Mouse (Mus musculus) CH12.LX (cell line): ENCODE results near the gene Ank3. TPM values are rescaled to one million over a fixed set of nuclear protein-coding genes. Genes with fewer than 3 reads are reported as not detected.

Experiments
- DNase-seq: peaks from one replicate; pipeline ENCODE4 v3.0.0-alpha.2; 2013; ENCODE audit errors: extremely low read depth
- H3K27ac ChIP-seq: 2 replicates; pipeline ENCODE4 v1.5.1; 2012; ENCODE audit warnings: low read depth, mild to moderate bottlenecking, control low read depth, moderate library complexity; ENCODE audit not compliant: insufficient read depth
- H3K27me3 ChIP-seq: replicated peaks from 2 replicates; pipeline ENCODE3; 2012; ENCODE audit warnings: inconsistent platforms
- H3K36me3 ChIP-seq, 2 experiments: replicated peaks in 1 of 2; 2 replicates each; pipeline versions ENCODE3 to v1.6.1; 2012; ENCODE audit warnings: inconsistent platforms in 1 of 2, low read length in 1 of 2, mild to moderate bottlenecking in 1 of 2, mixed read lengths in 1 of 2, moderate library complexity in 1 of 2; ENCODE audit not compliant: control insufficient read depth in 1 of 2, insufficient read depth in 1 of 2
- H3K4me1 ChIP-seq, 2 experiments: 2 replicates each; pipeline ENCODE4 v1.6.1; 2012; ENCODE audit warnings: inconsistent platforms in 1 of 2, moderate library complexity in 1 of 2; ENCODE audit not compliant: insufficient read depth in 2 of 2, control insufficient read depth in 1 of 2
- H3K4me2 ChIP-seq: 2 replicates; pipeline ENCODE4 v1.6.1; 2012; ENCODE audit warnings: low read depth, mild to moderate bottlenecking, control low read depth; ENCODE audit not compliant: poor library complexity, insufficient read depth, severe bottlenecking
- H3K4me3 ChIP-seq, 3 experiments: fragments of 150-350 bp in 1 of 3; sonication (generic) in 1 of 3; replicated peaks in 1 of 3; 2 replicates each; pipeline versions ENCODE3 to v1.5.1; 2011 to 2012; ENCODE audit warnings: low read depth in 2 of 3, low read length in 2 of 3, mild to moderate bottlenecking in 2 of 3, moderate library complexity in 2 of 3, control low read depth in 1 of 3, improper control_type of control experiment in 1 of 3, inconsistent platforms in 1 of 3, mixed read lengths in 1 of 3; ENCODE audit not compliant: poor library complexity in 1 of 3
- H3K79me2 ChIP-seq: replicated peaks from 2 replicates; pipeline ENCODE4 v1.6.1; 2012; ENCODE audit warnings: mild to moderate bottlenecking, moderate library complexity; ENCODE audit not compliant: control insufficient read depth, poor library complexity, insufficient read depth, severe bottlenecking; ENCODE audit errors: extremely low read depth
- H3K9ac ChIP-seq: 2 replicates; pipeline ENCODE4 v1.6.1; 2012; ENCODE audit warnings: low read depth, mild to moderate bottlenecking, control low read depth, moderate library complexity; ENCODE audit not compliant: insufficient read depth
- H3K9me3 ChIP-seq: replicated peaks from 2 replicates; pipeline ENCODE3; 2012; ENCODE audit warnings: low read length, inconsistent platforms, mixed read lengths
- BHLHE40 ChIP-seq: IDR thresholded peaks from 2 replicates; pipeline ENCODE4 v1.6.1; 2011; ENCODE audit warnings: mild to moderate bottlenecking, low read depth, low read length, improper control_type of control experiment
- CHD2 ChIP-seq: IDR thresholded peaks from 2 replicates; pipeline ENCODE4 v1.6.1; 2011; ENCODE audit warnings: low read length, improper control_type of control experiment
- CTCF ChIP-seq, 2 experiments: IDR thresholded peaks in 1 of 2; conservative IDR thresholded peaks in 1 of 2; 2 replicates each; pipeline ENCODE4 v1.5.1; 2011 to 2012; ENCODE audit warnings: low read depth in 2 of 2, low read length in 2 of 2, improper control_type of control experiment in 1 of 2, inconsistent platforms in 1 of 2, mild to moderate bottlenecking in 1 of 2, moderate library complexity in 1 of 2
- ELF1 ChIP-seq: IDR thresholded peaks from 2 replicates; pipeline ENCODE4 v1.6.1; 2014; ENCODE audit warnings: low read depth, mild to moderate bottlenecking, inconsistent platforms, low read length, improper control_type of control experiment
- EP300 ChIP-seq: IDR thresholded peaks from 2 replicates; pipeline ENCODE4 v1.6.1; 2011; ENCODE audit warnings: low read length, improper control_type of control experiment
- GABPA ChIP-seq: IDR thresholded peaks from 2 replicates; pipeline ENCODE4 v1.6.1; 2012; ENCODE audit warnings: low read depth, low read length, improper control_type of control experiment, inconsistent platforms; ENCODE audit not compliant: insufficient replicate concordance
- HCFC1 ChIP-seq: IDR thresholded peaks from 2 replicates; pipeline ENCODE4 v1.6.1; 2012; ENCODE audit warnings: low read depth, mild to moderate bottlenecking, inconsistent platforms, low read length, improper control_type of control experiment
- IRF4 ChIP-seq: IDR thresholded peaks from 2 replicates; pipeline ENCODE4 v1.6.1; 2014; ENCODE audit warnings: low read depth, mild to moderate bottlenecking, inconsistent platforms, low read length, improper control_type of control experiment
- JUND ChIP-seq: conservative IDR thresholded peaks from 2 replicates; pipeline ENCODE4 v1.6.1; 2011; ENCODE audit warnings: low read depth, low read length, improper control_type of control experiment
- KAT2A ChIP-seq: IDR thresholded peaks from 2 replicates; pipeline ENCODE4 v1.6.1; 2012; ENCODE audit warnings: low read length, improper control_type of control experiment, inconsistent platforms; ENCODE audit not compliant: insufficient replicate concordance
- MAFK ChIP-seq: IDR thresholded peaks from 2 replicates; pipeline ENCODE4 v1.6.1; 2011; ENCODE audit warnings: low read length, improper control_type of control experiment; ENCODE audit not compliant: insufficient replicate concordance
- MAZ ChIP-seq: IDR thresholded peaks from 2 replicates; pipeline ENCODE4 v1.6.1; 2012; ENCODE audit warnings: low read depth, mild to moderate bottlenecking, inconsistent platforms, low read length, improper control_type of control experiment, moderate library complexity
- MXI1 ChIP-seq: IDR thresholded peaks from 2 replicates; pipeline ENCODE4 v1.6.1; 2011; ENCODE audit warnings: mild to moderate bottlenecking, low read depth, low read length, improper control_type of control experiment
- NRF1 ChIP-seq: IDR thresholded peaks from 2 replicates; pipeline ENCODE4 v1.6.1; 2014; ENCODE audit warnings: low read depth, mild to moderate bottlenecking, inconsistent platforms, low read length, improper control_type of control experiment, moderate library complexity
- PAX5 ChIP-seq: IDR thresholded peaks from 2 replicates; pipeline ENCODE4 v1.6.1; 2012; ENCODE audit warnings: low read length, inconsistent platforms, mixed read lengths
- POLR2A ChIP-seq: IDR thresholded peaks from 2 replicates; pipeline ENCODE4 v1.6.1; 2011; ENCODE audit warnings: low read depth, mild to moderate bottlenecking, improper control_type of control experiment, low read length
- RAD21 ChIP-seq: IDR thresholded peaks from 2 replicates; pipeline ENCODE4 v1.6.1; 2011; ENCODE audit warnings: low read depth, mild to moderate bottlenecking, low read length, improper control_type of control experiment, moderate library complexity
- RCOR1 ChIP-seq: conservative IDR thresholded peaks from 2 replicates; pipeline ENCODE4 v1.6.1; 2012; ENCODE audit warnings: low read depth, mild to moderate bottlenecking, inconsistent platforms, low read length, improper control_type of control experiment
- SIN3A ChIP-seq: IDR thresholded peaks from 2 replicates; pipeline ENCODE4 v1.6.1; 2012; ENCODE audit warnings: low read length, improper control_type of control experiment, inconsistent platforms
- UBTF ChIP-seq: IDR thresholded peaks from 2 replicates; pipeline ENCODE4 v1.6.1; 2012; ENCODE audit warnings: low read depth, mild to moderate bottlenecking, inconsistent platforms, low read length, improper control_type of control experiment, moderate library complexity
- ZC3H11A ChIP-seq: IDR thresholded peaks from 2 replicates; pipeline ENCODE4 v1.6.1; 2012; ENCODE audit warnings: low read depth, mild to moderate bottlenecking, inconsistent platforms, low read length, improper control_type of control experiment
- ZKSCAN1 ChIP-seq: IDR thresholded peaks from 2 replicates; pipeline ENCODE4 v1.6.1; 2012; ENCODE audit warnings: low read depth, inconsistent platforms, low read length, improper control_type of control experiment, borderline replicate concordance
- ZMIZ1 ChIP-seq: IDR thresholded peaks from 2 replicates; pipeline ENCODE4 v1.6.1; 2012; ENCODE audit warnings: low read depth, mild to moderate bottlenecking, inconsistent platforms, low read length, improper control_type of control experiment
- dilution Hi-C: fragments of 300-500 bp; cut with MboI; formaldehyde crosslinking; loops from 2 replicates; pipeline ENCODE4 v1.14.3; 2020; ENCODE audit warnings: low sequenced_read_pairs; ENCODE audit not compliant: extremely low pct_unique_long_range_greater_than_20kb, extremely low pct_ligation_motif_present
- in situ Hi-C: fragments of 300-500 bp; cut with MboI; formaldehyde crosslinking; loops from 3 replicates; pipeline ENCODE4 v1.14.3; 2019; ENCODE audit warnings: low sequenced_read_pairs, low pct_ligation_motif_present, low pct_unique_long_range_greater_than_20kb, mixed read lengths
- polyA plus RNA-seq: library from polyadenylated mRNA; unstranded; fragments of >175 nt; gene quantifications from 2 replicates; pipeline ENCODE4 v1.2.1, GENCODE M21; 2012; ENCODE audit warnings: low read depth; ENCODE audit not compliant: insufficient read length
- total RNA-seq, 2 experiments: library from RNA; depleted of rRNA; stranded (reverse); fragments of 300-350 nt in 1 of 2; fragments of >200 nt in 1 of 2; gene quantifications; 2 replicates each; pipeline ENCODE4 v1.2.3; 2012 to 2014

Ank3 gene
- total and polyA plus RNA-seq, 3 experiments = 4.7 to 8.3 (median 6.2) TPM

DNA sequence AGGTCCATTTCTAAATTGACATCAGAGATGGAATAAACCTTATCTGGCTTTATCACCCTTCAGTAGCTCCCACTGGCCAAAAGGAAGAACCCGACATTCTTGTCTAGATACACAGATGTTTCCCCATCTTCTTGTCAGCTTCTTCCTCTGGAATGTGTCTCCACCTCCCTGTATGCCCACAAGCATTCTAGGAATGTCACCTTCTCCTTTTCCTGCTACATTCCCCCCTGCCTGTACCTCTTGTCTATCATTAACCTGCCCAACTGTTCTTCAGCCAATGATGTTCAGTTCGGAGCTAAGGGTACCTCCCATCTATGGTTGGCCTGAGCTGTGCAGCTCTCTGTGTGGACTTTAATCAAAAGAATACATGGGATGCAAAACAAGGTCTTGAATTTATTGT is 272.4 kb downstream of the Ank3 start:
- H3K79me2 ChIP-seq = no peaks in the 10 kb centered on the region
- H3K4me3 ChIP-seq = no peak overlapping the region
- no peak overlapping the region for H3K4me2 ChIP-seq
- DNase-seq = no peak
- H3K27me3 ChIP-seq = no peaks in the 10 kb centered on the region
- H3K9me3 ChIP-seq = peaks cover 3% of the 10 kb centered on the region
- in situ Hi-C loops = loop anchor here (25.0 kb wide), 1 partner anchor 616 kb away; no protein-coding TSS in a partner anchor
- dilution Hi-C loops = no loop called here
- H3K9ac ChIP-seq = no peak overlapping the region
- peaks cover 2 to 27% of the 10 kb centered on the region in 2 experiments; a peak in 2 of 4 replicates for H3K4me1 ChIP-seq
- no peak overlapping the region for H3K27ac ChIP-seq
- TF ChIP-seq ELF1 (no peak), GABPA (no peak), CHD2 (no peak), JUND (no peak), MAZ (no peak), UBTF (no peak), MAFK (no peak), EP300 (no peak), NRF1 (no peak), MXI1 (no peak), BHLHE40 (no peak), RCOR1 (no peak), ZC3H11A (no peak), IRF4 (no peak), RAD21 (no peak), HCFC1 (no peak)
- TF ChIP-seq, all 38 proteins: peak for 0
- H3K36me3 ChIP-seq = peaks cover 0 to 3% of the 10 kb centered on the region in 2 experiments

DNA sequence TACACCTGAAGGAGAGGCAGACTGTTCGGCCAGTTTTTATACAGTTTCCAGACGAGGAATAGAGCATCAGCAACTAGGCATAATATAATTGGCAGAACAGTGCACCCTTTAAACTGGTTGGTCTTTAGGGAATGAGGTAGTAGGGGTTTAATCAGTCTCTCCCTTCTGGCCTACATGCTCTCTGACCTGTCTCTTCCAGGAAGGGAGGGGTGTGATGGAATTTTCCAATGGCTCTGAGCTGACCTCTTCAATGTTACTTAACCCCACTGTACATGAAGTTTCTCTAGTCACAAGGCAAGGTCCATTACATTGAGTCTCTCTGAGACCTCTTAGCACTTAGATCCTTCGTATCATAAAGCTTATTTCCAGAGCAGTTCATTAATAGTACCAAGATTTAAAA is 272.9 kb downstream of the Ank3 start:
- peaks cover 0 to 3% of the 10 kb centered on the region in 2 experiments for H3K36me3 ChIP-seq
- peaks cover 2 to 25% of the 10 kb centered on the region in 2 experiments; a peak in 2 of 4 replicates for H3K4me1 ChIP-seq
- H3K27ac ChIP-seq = no peak overlapping the region
- peaks cover 3% of the 10 kb centered on the region for H3K9me3 ChIP-seq
- TF ChIP-seq KAT2A = no peak
- no peak for TF ChIP-seq CHD2
- no peak for TF ChIP-seq JUND
- no peak for TF ChIP-seq CTCF (conservative IDR thresholded peaks at IDR 0.05 in 1 of 2, IDR thresholded peaks at IDR 0.05 in 1 of 2; ENCODE audit: low read depth in 2 of 2, low read length in 2 of 2)
- TF ChIP-seq PAX5 = no peak
- no peak for TF ChIP-seq SIN3A
- TF ChIP-seq POLR2A = no peak
- no peak for TF ChIP-seq ZKSCAN1
- no peak for TF ChIP-seq ZMIZ1
- H3K9ac ChIP-seq = no peak overlapping the region
- no peak overlapping the region for H3K4me3 ChIP-seq
- in situ Hi-C loops = loop anchor here (25.0 kb wide), 1 partner anchor 616 kb away; no protein-coding TSS in a partner anchor
- no peaks in the 10 kb centered on the region for H3K79me2 ChIP-seq
- DNase-seq = no peak
- H3K4me2 ChIP-seq = no peak overlapping the region
- H3K27me3 ChIP-seq = no peaks in the 10 kb centered on the region
- dilution Hi-C loops = no loop called here
